Mouse (Mus musculus) left cerebral cortex, postnatal 4 days (tissue): ENCODE results near the gene Gse1. TPM values are rescaled to one million over a fixed set of nuclear protein-coding genes. Genes with fewer than 3 reads are reported as not detected.

Source experiments
- DNase-seq: peaks from one replicate; pipeline ENCODE4 v3.0.0-alpha.2; 2022
- intact Hi-C: fragments of 180-260 bp; cut with DNase I; formaldehyde crosslinking; loops from one replicate; pipeline ENCODE4 v1.15.1; 2025
- total RNA-seq, 2 experiments: library from RNA; stranded (reverse); gene quantifications; 2 replicates each; pipeline ENCODE4 v1.2.3; 2021

Gene Gse1
- total RNA-seq, 2 experiments from 2014 or later: 57.4 to 59.3 TPM

DNA sequence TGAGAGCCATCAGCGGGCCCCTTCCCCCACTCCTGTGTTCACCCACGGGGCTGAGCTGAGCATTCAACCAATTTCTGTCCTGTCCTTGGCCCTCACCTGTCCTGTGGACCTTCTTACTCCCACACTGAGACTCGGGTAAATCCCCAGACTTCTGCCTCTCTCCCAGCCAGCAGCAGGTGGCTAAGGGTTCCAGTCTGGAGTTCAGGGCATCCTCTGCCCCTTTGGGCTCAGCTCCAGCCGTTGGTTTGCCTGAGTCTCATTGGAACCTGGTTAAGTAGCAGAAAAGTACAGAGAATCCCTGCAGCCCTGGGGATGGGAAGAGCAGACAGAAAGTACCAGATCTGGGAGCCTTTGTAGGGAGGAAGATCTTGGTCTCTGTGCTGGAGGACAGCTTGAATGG lies 4.1 kb downstream of the Gse1 start:
- peak; percentile 37 for DNase-seq
- intact Hi-C loops: no loop called here

DNA sequence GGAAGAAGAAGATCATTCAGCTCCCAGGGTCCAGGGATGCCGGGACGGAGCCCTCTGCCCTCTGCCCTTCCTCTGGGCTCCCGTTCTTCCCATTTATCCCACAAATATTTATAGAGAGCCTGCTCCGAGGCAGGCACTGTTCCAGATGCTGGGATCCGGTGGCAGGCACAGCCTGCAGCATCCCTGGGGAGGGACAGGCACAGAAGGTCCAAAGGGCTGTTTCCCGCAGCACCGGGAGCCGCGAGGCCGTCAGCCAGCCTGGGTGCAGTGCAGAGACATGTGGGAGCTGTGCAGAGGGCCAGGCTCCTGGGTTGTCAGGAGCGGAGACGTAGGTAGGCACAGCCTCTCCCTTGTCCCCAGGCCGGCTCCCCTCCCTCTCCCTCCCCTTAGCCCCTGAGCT lies 4.7 kb downstream of the Gse1 start:
- DNase-seq: peak; percentile 16
- intact Hi-C loops: no loop called here

DNA sequence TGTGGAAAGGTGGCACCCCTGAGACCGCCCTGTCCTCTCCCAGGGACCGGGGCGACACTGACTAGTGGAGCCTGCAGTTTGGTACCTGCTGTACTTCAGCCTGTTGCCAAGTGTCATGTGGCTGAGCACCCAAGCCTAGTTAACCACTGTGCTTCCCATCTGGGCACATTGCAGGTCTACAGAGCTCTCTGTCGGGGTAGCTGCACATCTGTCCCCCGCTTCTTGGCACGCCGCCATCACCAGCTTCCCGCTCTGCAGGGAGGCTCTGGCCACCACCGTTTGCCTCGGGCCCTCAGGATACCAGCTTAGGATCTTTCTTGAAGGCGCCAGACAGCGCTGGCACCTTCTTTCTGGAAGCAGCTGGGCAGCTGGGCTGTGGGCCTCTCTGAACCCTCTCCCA lies 6.2 kb downstream of the Gse1 start:
- intact Hi-C loops: no loop called here
- peak; percentile 78 for DNase-seq

DNA sequence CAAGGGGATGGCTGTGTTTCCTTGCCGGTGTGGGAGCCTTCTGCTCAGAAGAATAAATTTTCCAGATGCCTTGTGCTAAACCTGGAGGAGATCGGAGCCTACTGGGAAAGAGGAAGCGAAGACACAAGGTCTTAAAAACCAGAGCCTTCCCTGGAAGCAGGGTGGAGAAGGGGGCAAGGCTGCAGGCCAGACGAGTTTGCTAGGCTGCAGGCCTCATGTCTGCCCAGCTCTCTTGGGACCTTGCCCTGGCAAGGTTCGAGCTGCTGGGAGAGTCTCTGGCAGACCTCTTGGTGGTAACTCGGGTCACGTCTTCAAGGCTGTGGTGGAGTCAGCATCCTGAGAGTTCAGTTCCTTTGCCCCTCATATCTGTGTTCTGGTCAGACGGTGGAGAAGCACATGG lies 6.6 kb downstream of the Gse1 start:
- intact Hi-C loops: no loop called here
- peak; percentile 47 for DNase-seq

DNA sequence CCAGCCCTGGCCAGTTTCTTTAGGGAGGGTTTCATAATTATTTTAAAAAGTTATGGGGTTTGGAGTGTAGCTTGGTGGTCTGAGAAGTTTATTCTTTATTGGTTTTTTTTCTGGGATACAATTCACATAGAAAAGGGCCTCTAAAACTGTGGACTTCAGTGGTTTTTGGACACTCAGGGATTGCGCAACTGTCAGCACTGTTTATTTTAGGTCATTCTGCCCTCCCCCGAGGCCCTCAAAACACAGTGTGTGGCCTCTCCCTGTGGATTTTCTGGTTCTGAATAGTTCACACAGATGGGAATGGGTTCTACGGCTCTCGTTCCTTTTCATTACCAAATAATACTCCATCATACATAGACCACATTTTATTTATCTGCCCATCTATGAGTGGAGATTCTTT lies 15.0 kb downstream of the Gse1 start:
- no peak for DNase-seq
- intact Hi-C loops: no loop called here

DNA sequence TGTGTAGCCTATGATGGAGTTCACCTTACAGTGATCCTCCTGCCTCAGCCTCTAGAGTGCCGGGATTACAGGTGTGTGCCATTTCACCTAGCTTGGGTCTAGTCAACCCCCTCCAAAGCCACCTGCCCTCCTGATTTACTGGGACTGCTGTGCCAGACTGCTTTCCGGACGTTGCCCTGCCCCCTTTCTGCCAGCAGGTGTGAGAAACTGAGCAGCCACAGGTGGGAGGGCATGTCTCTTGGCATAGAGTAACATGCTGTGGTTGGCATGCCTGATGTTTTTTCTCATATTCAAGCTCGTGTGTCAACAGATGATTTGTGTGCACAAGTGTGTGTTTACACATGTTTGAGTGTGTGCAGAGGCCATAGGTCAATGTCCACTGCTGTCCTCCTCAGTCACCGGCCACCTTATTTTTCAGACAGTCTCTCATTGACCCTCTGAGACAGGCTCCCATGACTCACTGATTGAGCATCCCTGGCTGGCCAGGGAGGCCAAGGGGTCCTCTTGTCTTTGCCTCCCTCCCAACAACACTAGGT lies 15.7 kb downstream of the Gse1 start:
- intact Hi-C loops: no loop called here
- DNase-seq: no peak

DNA sequence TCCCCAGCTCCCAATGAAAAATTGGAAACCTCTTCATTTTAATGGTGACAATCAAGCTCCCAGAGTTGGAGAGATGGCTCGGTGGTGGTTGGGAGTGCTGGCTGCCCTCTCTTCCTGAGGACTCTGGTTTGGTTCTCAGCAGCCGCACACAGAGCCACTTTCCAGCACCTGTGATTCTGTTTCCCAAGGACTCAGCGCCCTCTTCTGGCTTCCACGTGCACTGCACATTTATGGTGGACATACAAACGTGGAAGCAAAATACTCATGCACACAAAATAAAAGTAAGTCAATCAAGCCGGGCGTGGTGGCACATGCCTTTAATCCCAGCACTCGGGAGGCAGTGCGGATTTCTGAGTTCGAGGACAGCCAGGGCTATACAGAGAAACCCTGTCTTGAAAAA lies 16.3 kb downstream of the Gse1 start:
- intact Hi-C loops: no loop called here
- DNase-seq: no peak

DNA sequence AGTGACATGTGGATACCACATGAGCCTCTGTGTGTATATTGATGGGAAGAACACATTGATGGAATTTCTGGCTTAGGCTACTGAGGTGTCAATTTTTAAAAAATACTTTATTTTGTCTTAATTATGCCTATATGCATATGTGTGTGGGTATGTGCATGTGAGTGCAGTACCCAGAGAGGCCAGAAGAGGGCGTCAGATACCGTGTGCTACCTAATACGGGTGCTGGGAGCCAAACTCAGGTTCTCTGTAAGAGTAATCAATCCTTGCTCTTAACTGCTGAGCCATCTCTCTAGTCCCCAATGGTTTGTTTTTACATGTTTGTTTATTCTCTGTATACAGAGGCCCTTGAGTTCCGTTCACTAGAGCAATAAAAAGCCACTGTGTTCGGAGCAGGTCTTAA lies 19.4 kb downstream of the Gse1 start:
- intact Hi-C loops: no loop called here

DNA sequence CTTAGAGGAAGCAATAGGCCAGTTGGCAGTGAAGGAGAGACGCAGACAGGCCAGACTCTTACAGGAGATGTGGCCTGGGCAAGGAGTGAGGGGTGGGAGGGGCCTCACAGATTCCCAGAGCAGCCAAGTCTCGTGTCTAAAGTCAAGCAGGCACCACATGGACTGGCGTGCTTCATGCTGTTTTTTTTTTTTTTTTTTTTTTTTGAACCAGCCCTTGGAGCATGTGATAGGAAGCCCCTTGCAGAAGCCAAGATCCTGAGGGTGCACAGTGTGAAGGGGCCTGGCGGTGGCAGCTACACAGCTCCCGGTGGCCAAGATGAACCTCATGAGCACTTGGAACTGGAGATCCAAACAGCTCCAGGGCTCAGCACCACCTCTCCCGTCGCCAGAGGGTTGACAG lies 19.8 kb downstream of the Gse1 start:
- intact Hi-C loops: no loop called here

More for the DNA sequence above, 19.4 kb downstream of the Gse1 start:
- DNase-seq: no peak

DNA sequence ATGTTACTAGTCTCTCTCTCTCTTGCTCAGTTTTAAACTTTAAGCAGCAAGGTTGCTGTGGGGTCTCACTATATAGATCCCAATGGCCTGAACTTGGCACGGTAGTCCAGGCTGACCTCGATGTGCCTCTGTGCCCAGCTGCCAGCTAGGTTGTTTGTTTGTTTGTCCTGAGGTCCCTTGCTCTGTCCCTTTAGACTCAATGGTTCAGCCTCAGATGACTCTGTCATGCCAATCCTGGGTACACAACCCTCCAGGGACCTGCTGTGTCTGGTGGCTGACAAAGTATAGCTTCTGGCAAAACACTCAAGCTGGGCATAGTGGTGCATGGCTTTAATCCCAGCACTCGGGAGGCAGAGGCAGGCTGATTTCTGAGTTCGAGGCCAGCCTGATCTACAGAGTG lies 20.2 kb downstream of the Gse1 start:
- intact Hi-C loops: no loop called here
- no peak for DNase-seq

More for the DNA sequence above, 19.8 kb downstream of the Gse1 start:
- peak; percentile 48 for DNase-seq

DNA sequence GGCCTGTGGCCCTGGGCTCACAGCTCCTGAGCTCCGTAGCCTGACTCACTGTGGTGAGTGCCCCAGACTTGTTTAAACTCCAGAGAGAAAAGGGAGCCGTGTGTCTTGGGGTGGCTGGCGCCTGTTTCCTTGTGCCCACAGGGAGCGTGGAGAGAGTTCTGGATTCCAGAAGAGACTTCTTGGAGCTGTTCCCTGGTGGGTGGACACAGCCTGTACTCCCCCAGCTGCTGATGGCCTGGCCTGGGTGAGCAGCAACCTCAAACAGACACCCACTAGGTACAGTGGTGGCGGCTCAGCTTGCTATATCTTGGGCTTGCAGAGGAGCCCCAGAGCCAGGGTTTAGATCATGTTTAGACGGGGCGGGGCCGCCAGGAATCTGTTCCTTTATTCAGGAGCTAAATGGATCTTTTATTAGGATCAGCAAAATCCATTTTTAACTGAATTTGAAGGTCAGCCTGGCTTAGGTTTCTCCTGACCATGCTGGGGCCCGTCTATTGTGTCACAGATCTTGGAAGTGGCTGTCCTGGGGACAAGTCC lies 21.6 kb downstream of the Gse1 start:
- no peak for DNase-seq
- intact Hi-C loops: no loop called here

DNA sequence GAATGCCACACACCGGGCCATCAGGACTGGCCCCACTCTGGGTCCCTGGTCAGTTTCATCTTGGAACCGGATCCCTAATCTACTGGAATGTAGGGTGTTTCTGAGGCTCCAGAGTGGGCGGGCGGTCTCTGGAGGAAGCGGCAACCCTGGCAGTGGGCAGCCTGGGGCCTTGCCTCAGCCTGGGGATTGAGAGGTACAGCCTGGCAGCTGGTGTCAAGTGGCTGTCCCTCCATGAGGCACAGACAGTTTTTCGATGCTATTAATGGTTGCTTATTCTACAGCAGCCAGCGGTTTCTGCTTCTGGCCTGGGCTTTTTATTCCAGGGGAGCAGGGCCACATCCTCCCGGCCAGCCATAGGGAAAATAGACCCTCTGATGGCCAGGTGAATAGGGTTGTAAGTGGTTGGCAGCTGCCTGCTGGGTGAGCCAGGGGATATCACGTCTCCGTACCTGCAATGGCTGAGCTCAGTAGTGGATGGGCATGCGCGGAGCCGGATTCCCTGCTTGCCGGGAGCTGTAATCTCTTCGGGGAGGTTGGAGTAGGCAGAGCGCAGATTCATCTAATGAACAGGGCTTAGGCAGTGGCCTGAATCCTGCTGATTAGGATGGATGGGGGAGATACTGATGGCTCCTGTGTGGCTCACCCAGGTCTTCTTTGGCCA lies 22.6 kb downstream of the Gse1 start:
- DNase-seq: no peak
- intact Hi-C loops: no loop called here

DNA sequence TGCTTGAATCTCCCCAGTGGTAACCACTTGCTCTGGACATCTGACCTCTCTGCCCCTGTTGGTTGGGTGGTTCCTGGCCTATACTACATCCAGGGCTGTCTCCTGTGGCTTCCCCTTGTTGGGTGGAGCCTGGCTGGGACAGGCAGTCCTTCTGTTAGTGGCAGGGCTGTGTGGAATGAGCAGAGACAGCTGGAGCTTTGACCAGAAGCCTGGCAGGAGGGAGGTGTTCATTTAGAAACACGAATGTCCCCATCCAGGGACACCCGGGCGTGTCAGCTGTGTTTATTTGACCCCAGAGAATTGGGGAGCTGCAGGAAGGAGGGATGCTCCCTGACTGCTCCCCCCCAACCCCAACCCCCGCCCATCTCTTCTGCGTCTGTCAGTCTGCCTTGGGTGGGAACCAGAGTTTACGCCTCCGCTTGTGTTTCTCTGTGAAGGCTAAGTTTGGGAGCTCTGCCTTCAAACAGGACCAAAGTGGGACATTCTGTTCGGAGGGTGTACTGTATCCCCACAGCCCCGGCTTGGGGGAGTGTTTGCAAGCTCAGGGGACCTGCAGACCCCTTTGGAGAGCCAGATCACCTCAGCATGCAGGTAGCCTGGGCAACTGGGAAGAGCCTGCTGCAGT lies 23.3 kb downstream of the Gse1 start:
- no peak for DNase-seq
- intact Hi-C loops: no loop called here

DNA sequence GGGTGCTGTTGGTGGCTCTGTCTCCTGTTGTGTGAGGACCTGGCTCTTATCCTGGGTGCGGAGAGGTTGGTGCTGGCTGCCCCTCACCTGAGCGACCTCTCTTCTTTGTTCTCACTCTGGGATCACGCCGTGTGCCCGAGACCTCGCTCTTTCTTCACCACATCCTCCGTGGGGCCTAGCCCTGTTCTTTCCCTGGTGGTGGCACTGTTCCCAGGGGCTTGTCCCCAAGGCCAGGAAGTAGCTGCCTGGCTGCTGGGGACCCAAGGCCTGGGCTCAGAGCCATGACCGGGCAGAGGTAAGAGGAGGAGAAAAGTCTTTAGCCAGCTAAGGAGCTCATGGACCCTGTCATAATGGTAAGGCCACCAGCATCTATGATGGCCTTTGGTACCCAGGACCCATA lies 25.4 kb downstream of the Gse1 start:
- intact Hi-C loops: no loop called here
- DNase-seq: no peak

DNA sequence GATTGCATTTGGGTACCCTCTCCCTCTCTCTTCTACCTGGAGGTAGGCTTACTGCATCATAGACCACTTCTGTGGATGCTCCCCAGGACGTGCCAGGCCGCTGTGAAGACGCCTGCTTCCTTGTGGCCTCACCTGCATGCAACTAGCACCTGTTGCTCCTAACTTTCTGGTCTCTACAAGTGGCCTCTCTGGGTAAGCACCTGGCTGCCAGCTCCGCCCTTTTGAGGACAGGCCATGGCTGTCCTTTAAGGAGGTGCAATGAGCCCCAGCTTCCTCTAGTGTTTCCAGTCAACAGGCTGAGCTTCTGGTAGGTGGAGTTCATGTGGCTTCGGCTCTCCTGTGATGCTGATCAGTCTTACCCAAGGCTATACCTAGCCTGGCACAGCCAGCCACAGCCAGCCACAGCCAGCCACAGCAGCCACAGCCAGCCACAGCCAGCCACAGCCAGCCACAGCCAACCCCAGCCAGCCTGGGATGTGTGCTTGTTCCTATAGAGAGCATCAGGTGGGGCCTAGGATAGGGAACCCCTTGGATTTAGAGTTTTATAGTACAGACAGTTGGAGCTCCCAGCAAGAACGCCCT lies 27.2 kb downstream of the Gse1 start:
- no peak for DNase-seq
- intact Hi-C loops: no loop called here

DNA sequence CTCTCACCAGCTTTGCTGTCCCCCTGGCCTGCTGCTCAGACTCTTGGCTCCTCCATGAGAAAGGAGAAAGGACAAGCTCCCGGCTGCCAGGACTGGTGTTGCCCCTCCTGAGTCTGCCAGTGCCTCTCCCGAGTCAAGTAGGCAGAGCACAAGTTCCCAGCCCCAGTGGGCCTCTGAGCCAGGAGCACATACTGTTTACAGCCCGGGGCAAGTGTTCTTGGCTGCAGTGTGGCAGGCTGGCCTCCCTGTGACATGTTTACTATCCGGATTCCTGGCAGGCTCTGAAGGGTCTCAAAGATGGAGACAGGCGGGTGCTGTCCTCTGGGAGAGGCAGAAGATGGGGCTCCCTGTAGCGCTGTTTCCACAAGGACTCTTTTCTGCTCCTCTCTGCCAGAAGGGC lies 28.7 kb downstream of the Gse1 start:
- intact Hi-C loops: no loop called here
- peak; percentile 67 for DNase-seq

DNA sequence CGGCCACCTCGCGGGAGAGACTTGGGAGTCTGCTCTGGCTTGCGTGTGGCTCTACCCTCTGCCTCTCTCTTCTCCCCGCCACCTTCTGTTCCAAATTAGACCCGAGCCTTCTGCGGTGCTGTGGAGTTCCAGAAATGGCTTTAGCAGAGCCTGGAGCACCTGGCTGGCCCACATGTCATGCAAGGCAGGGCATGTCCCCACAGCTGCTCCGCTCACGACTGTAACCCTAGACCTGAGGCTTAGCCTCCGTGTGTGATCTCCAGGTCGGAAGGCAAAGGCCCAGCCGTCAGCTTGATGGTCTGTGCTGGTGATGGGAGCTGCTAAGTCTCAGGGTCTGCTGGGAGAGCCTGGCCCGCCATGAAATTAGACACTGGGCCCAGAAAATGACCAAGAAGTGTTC lies 30.9 kb downstream of the Gse1 start:
- no peak for DNase-seq
- intact Hi-C loops: no loop called here

DNA sequence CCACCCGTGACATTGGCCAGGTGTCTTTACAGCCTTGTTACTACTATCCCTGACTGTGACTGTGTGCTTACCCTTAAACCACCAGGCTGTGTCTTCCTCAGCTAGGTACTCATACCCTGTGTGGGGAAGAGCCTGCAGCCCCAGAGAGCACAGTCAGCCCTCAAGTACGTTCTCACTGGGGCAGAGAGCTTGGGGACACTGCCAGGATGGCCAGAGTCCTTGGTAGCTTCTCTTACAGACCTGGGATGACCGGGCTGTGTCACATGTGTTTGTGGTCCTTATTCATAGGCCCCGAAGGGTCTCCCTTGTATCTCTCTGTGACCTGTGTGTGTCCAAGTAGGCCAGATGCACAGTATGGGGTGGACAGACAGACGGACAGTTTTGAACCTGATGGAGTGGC lies 32.4 kb downstream of the Gse1 start:
- intact Hi-C loops: no loop called here
- no peak for DNase-seq

DNA sequence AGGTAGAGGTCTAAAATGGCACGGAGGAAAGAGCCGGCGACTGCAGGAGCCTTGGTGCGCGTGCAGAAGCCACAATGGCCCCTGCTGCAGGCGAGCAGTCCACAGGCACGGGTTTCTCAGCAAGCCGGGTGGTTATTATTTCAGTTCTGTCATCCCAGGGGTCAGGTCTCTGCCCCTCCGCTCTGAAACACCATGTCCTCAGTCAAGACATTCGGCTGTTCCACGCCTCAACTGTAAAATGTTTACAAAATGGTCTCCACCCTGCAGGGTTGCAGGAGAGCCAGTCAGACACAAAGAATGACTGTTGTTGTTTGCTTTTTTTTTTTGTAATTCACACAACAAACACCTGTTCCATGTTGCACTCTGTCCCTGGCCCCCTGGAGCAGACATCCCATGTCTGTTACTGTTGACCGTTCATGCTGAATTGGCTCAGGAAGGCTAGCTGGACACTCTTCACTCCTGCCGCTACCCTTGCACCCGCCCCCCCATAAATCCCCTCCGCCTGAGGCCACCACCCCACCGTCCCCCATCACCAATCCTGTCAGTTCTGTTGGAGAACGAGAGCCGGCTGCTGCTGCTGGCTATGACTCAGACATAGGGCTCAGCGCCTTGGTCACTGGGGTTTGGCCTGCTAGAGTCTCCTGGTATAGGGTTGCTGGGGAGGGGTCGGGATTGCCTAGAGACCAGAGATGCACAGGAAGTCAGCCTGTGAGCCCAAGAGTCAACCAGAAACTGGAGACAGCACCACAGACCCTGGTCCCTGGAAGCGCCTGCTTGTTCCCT lies 33.3 kb downstream of the Gse1 start:
- intact Hi-C loops: no loop called here
- no peak for DNase-seq

DNA sequence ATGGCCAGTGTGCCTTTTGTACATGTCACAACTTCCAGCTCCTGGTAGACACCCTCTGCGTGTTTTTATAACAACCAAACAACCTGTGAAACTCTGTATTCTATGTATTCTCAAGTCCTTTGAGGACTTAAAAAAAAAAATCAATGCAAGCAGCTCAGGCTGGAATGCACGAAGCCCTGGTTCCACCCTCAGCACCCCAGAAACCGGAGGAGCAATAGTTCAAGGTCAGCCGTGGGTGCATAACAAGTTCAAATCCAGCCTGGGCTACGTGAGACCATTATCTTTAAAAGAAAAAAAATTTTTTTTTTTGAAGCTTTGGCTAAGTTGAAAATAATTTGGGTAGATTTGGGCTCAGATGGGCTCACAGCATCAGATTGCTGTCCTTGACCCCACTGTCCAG lies 35.6 kb downstream of the Gse1 start:
- no peak for DNase-seq
- intact Hi-C loops: no loop called here

DNA sequence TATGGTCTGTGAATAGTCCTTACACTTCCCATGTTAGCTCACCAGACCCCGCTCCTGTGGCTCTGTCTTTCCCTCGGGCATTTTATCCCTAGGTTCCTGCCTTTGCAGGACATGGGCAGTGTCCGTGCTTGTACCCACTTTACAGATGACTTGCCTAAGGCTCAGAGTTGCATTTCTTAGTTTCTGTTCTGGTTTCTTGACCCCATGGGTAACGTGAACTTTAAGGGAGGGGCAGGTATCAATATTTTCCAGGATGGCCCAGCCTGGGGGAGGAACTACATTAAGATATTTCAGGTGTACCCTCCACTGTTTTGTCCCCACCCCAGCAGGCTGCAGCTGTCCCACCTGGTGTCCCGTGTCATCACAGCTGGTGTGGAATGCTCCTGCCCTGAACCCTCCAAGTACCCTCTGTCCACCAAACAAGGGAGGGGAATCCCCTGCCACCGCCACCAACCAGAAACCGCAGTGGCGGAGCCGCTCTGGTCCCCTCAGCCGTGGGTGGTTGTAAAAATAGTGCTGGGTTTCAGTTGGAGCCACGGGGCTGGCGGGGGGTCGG lies 36.2 kb downstream of the Gse1 start:
- DNase-seq: no peak
- intact Hi-C loops: no loop called here
